Mouse (Mus musculus) urinary bladder, adult 18-20 months (tissue): ENCODE data around the gene Abhd6.
A peak's percentile ranks its signal among the peaks of the same experiment; 100 is the strongest.

Experiments
- DNase-seq, 2 experiments: peaks; one replicate each; pipeline ENCODE4 v3.0.0; 2022; ENCODE audit warnings: low spot score in 2 of 2, mixed read lengths in 2 of 2

Abhd6 gene

DNA sequence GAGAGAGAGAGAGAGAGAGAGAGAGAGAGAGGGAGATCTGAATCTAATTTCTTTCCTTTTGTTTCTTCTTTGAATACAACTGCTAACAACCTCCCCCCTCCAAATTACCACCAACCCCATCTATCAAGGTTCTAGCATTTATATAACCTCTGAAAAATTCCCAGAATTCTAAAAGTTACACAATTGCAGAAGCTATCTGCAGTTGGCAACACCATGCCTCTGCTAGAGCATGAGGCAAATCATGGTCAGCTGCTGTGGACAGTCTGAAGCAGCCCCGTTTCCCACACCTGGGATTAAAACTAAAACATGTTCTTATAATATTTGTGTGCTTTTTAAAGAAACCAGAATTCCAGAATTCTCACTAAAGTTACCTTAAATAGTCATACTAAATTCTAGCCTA, 27.1 kb downstream of the Abhd6 start:
- no peak for DNase-seq

DNA sequence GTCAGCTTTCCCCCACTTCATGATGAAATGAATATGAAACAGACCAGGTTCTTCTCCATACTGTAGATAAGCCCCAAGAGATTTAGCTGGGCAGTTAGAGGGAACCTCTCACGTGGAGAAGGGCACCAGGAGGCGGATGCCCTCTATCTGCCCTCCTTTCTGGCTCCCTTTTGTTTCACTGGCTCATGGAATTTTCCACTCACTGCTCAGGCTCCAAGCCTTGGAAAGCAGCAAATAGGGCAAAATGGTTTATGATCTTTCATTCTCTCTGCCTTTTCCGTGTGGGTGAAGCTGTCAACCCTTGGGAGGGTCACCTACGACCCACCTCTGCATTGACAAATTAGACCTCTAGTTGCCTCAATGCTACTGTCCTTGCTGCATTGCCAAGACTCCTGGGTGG, 27.8 kb downstream of the Abhd6 start:
- DNase-seq: no peak

DNA sequence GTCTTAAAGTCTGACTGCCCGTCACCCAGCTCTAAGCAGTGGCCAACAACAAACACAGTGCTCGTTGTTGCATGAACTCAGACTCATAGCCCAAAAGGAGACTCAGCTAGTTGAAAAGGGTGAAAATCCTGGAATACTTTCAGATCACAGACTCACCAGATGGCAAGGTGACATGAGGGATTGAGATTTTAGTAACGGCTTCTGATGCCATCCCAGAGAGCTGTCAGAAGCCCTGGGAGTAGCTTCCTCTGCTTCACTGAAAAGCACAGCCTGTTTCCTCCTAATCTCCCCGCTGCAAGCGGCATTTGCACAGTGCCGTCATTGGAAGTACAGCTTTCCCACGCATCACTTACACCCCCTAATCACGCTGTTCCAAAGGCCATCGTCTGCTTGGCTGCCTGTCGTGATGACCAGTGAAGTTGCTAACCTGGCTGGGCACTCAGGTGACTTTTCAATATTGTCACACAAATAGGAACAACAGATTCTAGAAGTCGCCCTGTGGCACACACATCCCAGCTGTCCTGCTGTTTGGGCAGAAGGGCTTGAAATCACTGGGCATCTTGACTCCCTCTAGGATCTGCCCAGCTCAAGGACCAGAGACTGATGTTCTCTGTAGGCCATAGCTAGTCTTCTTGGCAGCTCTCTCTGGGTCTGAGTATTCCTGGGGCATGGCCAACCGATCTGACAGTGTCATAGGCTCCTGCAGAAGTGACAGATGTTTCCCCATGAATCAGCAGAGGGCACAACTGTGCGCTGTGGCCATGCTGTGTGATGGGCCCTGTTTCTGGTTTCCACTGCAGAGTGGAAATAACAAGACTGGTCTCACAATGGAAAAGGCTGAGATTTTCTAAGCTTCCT, 29.6 kb downstream of the Abhd6 start:
- DNase-seq: no peak

DNA sequence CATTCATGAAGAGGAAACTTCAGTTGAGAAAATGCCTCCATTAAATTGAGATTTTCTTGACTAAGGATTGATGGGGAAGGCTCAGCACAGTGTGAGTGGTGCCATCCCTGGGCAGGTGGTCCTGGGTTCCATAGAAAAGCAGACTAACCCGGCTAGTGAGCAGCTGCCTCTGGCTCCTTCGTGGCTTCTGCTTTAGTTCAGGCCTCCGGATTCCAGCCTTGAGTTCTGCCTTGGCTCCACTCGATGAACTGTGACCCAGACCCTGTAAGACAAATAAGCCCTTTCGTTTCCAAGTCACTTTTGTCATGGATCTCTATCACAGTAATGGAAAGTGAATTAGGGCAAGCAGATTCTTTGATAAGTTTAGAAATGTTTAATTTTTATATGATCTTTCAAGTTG, 31.9 kb downstream of the Abhd6 start:
- no peak for DNase-seq

DNA sequence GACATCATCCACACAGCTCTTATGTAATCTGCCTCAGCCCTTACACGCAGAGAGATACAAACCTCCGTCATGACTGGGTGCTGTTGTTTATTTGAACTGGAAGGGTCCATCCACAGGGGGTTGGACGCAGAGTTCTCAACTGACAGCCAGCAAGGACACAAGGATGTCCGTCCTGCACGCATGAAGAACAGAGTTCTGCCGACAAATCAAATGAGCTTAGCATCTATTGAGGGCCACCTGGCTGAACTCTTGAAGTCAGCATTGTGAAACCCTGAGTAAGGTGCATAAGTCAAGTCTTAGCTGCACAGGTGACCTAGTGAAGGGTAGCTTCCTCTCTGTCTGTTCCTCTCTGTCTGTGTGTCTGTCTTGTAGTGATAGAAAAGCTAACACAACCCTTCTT, 33.2 kb downstream of the Abhd6 start:
- no peak for DNase-seq

DNA sequence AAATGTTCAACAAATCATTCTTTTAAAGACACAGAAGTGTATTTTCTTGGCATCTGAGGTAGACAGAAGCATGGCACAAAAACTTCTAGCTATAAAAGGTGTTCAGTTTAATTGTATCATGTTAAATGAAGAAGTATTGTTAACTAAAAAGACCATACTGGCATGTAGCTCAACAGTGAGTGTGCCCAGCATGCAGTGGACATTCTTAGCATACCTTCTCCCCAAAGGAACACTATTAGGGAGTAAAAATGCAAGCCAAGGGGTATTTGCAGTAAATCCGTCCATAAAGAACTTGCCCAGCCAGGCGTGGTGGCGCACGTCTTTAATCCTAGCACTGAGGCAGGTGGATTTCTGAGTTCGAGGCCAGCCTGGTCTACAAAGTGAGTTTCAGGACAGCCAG, 33.7 kb downstream of the Abhd6 start:
- no peak for DNase-seq

DNA sequence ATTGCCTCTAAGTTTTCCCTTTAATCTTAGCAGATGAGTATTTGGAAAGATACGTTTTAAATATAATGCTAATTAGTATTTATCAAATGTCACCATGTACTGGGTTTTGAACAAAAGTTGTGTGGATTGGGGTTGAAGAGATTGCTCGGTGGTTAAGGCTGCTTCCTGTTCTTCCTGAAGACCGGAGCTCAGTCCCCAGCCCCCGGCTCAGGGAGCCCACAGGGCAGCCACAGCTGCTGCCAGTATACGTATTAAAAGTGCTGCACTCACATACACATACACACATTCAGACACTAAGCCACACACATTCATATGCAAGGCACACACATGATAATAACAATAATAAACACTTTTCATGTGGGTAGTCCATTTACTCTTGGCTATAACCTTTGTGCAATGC, 35.4 kb downstream of the Abhd6 start:
- DNase-seq: no peak

DNA sequence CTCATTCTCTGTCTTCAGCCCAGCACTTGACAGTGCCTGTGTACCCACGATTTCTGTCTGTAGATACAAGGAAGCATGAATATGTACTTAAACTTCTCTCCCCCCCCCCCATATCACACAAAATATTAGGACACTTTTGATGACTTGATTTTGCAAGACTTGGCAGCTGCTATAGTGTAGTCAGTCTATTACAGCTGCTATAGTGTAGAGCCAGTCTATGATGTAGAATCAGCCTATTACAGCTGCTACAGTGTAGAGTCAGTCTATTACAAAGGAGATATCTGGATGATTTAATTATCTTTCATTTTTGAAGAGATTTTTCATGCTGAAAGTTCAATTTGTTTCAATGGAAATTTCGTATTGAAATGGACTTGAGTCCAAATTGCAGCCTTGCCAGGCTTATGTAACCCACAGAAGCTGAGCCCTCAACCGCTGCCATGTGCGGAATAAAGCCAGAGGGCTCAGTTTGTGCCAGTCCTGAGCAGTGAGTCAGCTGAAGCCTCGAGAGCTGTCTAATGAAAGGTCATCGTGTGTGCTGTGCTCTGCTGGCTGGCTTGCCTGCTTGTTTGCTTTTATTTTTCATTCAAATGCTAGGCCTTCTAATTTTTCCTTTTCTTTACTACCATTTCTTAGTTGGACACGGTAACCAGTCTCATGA, 36.2 kb downstream of the Abhd6 start:
- DNase-seq: peak in 1 of 2 experiments; percentile 45

DNA sequence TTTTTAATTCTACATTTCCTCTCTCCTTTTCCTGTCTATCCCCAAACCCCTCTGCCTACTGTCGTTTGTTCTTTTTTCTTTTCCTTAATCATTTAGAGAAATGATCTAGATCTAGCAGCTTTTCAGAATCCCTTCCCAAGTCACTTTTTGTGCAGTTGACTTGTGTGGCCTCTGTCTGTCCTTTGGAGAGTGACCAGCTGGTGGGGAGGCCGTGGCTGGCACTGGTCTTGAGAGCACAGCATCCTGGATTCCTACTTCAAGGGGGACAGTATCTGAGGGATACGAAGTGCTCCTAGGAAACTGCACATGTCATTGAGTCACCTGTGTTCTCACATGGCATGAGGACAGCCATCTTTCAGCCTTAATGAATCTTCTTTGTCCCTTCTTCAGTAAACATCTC, 37.5 kb downstream of the Abhd6 start:
- no peak for DNase-seq

DNA sequence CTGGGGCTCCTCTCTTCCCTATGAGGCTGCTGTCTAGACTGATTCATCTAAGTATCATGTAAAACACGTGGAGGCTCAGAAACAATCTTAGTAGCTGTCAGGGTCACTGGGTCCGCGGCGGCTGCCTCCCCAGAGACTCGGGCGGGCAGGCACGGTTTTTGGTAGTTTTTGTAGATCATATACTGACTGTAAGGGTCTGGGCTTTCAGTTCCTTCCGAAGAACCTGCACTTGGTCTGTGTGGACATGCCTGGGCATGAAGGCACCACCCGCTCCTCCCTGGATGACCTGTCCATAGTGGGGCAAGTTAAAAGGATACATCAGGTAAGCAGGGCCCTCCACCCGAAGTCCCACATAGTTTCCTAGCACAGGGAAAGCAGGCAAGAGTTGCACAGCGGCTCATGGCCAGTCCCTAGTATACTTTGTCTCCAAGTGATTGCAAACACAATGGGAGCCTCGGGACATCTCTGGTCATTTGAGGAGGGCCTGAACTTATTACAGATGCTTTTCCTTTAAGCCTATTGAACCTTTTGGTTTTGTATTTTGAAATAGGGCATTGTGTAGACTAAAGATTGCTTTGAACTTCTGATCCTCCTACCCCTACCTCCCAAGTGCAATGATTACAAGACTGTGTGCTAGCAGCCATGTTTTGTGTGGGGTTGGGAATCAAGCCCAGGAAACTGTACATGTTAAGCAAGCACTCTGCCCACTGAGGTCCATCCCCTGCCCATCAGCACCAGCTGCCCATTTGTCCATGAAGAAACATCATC, 38.4 kb downstream of the Abhd6 start:
- DNase-seq: no peak

DNA sequence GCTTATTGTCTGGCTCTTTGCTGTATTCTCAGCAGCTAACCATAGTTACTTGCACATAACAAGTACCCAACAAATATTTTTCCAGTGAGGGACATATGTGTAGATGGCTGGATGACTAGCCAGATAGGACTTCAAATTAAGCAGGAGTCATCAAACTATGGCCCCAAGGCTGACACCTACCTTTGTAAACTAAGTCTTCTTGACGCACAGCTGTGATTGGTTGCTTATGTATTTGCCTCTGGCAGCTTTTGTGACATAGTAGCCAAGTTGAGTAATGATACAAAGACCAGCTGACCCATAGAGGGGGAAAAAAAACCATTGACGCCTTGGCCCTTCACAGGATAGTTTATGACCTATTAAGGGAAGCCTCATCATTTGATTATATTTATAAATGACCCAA, 39.4 kb downstream of the Abhd6 start:
- DNase-seq: no peak

DNA sequence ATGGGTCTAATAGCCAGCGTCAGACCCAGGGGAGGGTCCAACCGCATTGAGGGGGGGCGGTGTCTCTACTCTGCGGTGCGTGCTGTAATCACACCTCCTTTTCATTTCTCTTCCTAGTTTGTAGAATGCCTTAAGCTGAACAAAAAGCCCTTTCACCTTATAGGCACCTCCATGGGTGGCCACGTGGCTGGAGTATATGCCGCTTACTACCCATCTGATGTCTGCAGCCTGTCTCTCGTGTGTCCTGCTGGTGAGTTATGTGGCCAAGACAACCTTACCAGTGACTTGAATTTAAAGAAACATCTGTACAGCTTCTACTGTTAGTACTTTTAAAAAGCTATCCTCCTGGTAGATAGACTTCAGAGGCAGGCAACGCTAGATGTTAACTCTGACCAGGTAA, 39.9 kb downstream of the Abhd6 start:
- no peak for DNase-seq

DNA sequence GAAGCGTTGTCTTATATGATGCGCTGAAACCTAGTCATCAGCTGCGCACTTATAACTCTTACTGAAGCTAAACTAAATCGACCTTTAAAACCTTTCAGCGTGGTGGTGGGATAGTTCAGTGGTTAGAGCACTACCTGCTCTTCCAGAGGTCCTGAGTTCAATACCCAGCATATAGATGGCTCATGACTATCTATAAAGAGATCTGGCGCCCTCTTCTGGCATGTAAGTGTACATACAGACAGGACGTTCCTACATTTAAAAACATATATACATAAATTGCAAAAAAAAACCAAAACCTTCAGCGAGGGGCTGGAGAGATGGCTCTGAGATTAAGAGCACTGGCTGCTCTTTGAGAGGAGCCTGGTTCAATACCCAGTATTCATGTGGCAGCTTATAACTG, 41.6 kb downstream of the Abhd6 start:
- DNase-seq: no peak

DNA sequence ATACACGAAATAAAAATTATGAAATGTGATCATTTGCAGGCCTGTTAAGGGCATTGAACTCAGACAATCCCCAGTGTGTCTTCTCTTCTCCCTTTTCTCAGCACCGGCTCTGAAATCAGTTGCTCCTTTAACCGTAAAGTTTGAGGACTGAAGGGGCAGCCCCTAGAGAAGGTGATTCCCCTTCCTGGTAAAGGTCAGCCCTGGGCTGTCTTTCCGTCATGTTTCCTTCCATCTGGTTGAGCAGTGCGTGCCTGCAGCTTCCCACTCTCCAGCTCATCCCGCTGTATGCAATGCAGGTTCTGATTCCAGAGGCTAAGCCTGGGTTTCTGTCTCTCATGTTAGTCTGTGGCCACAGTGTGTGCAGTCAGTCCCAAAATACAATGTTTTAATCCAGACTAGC, 42.1 kb downstream of the Abhd6 start:
- DNase-seq: no peak

DNA sequence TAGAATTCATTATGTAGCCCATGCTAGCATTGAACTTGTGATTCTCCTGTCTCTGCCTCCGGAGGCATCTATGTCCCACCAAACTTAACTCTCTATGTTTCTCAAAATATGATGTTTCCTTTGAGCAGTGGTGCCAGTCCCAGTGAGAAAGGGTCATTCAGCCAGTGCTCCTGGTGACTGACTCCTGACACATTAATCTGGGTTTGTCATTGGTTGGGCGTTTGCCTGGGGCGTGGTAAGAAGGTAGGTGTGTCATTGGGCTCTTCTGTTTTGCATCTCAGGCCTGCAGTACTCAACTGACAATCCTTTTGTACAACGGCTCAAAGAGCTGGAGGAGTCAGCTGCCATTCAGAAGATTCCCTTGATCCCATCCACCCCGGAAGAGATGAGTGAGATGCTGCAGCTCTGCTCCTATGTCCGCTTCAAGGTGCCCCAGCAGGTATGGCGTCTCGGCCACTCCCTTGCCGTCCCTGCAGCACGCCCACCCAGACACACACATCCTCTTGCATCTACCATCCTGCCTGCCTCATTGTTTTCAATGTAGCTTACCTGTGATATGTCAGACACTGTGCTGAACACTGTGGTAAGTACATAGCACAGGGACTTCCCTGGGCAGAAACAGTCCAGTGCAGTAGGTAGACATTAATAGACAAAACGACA, 42.6 kb downstream of the Abhd6 start:
- DNase-seq: no peak

DNA sequence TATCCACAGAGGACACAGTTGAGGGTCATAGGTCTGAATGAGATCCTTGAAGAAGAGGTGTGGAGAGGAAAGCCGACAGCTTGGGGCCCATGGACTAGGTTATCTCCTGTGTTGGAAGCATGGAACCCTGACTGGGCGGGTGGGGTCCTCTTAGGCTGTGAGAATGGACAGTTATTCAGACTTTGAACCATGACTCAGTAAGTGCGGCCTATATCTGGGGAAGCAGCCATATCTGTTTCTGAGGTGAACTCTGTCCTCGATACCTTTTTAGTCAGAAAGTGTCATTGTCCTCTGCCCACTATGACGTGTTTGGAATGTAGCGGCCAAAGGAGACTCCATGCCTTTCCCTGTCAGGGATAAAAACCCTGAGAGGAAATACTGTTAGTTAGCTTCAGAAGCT, 44.1 kb downstream of the Abhd6 start:
- DNase-seq: no peak

DNA sequence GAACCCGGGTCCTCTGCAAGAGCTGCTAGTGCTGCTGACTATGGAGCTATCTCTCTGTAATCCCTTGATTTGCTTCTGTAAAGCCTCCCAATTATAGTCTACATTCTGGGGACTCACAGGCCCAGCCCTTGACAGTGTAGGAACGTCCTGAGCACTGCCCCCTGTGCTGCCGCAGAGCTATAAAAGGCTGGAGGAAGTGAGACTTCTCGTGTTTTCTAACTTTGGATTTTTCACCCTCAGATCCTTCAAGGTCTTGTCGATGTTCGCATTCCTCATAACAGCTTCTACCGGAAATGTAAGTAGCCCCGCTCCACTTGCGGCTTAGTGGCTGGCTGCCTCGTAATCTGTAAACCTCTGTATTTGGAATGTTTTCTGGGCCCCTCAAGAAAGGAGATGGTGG, 46.6 kb downstream of the Abhd6 start:
- DNase-seq: no peak

DNA sequence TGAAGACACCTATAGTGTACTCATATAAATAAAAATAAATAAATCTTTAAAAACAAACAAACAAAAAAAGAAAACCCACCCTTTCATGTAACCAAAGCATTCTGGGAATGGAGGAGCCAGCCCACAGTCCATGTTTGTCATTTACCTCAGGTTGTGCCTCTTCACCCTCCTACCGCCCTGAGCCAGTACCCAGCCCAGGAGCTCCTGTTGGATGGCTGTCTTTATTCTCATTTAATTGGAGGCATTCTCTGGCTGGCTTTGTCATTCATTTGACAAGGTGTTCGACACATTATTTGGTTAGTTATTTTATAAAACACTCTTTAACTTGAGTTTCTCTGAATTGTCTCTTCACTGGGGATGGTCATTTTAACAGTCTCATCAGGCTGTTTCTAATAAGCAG, 49.2 kb downstream of the Abhd6 start:
- DNase-seq: no peak

DNA sequence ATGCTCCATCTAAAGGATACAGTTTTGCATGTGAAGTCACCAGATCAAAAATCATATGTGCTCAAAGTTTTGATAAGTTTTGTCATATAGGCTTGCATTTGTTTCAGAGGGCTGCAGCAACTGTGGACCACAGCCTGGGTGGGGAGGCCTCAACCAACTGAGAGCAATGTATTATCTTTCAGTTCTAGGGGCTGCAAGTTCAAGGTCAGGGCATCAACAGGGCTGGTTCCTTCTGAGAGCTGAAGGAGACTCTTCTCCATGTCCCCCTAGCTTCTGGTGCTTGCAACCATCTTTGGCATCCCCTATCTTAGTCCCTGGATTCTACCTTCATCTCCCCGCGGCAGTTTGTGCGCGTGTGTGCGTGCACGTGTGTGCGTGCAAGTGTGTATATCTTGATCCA, 50.0 kb downstream of the Abhd6 start:
- no peak for DNase-seq

DNA sequence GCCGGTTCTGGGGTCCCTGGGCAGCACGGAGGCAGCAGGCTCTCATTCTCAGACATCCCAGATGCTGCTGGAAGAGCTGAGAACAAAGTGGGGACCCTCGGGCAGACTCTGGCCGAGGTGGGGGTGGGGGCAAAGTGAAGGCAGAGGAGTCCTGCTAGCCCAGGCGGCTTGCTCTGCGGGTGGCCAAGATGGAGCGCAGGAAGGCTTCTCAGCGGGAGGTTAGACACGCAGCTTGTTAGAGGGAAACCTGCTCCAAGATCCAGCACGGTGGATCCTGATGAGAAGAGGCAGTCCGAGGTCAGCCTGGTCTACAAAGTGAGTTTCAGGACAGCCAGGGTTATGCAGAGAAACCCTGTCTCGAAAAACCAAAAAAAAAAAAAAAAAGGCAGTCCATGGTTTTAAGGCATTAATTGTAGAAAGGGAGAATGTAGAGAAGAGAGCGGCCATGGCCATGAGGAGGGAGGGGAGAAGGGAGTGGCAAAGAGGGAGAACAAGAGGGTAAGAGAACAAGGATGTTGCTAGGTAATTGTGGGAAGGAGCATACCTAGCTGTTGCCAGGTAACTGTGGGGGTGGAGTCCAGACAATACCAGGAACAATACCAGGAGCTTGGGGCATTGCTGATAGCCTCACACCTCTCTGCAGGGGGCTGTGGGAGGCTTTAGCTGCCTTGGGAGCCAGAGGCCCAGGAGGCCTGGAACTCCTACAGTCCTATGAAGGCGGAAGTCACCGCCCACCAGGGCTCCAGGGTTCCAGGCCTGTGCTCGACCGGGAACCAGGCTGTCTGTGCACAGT, 51.8 kb downstream of the Abhd6 start:
- DNase-seq: no peak

DNA sequence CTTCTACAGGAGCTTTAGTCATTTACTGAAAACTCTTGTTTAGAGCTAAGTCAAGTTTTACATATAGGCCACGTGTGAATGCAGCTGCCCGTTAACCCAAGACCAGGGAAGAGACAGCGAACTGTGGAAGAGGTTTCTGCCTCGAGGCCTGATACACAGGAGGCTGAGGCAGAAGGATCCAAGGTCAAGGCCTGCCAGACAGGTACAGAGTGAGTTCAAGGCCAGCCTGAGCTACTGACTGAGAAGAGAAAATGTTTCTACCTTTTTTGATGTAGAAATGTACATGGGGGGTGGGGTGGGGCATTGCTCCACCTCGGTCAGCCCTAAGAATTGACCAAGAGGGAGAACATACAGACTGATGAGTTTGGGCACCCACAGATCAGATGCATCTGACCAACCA, 53.4 kb downstream of the Abhd6 start:
- DNase-seq: no peak
